Mouse (Mus musculus) CH12.LX (cell line): Measurements from ENCODE around the gene Atp6v1g3. TPM values are rescaled to one million over a fixed set of nuclear protein-coding genes. Genes with fewer than 3 reads are reported as not detected.

Source experiments
- DNase-seq: peaks from one replicate; pipeline ENCODE4 v3.0.0-alpha.2; 2013; ENCODE audit errors: extremely low read depth
- H3K27ac ChIP-seq: 2 replicates; pipeline ENCODE4 v1.5.1; 2012; ENCODE audit warnings: low read depth, mild to moderate bottlenecking, control low read depth, moderate library complexity; ENCODE audit not compliant: insufficient read depth
- H3K27me3 ChIP-seq: replicated peaks from 2 replicates; pipeline ENCODE3; 2012; ENCODE audit warnings: inconsistent platforms
- H3K36me3 ChIP-seq, 2 experiments: replicated peaks in 1 of 2; 2 replicates each; pipeline versions ENCODE3 to v1.6.1; 2012; ENCODE audit warnings: inconsistent platforms in 1 of 2, low read length in 1 of 2, mild to moderate bottlenecking in 1 of 2, mixed read lengths in 1 of 2, moderate library complexity in 1 of 2; ENCODE audit not compliant: control insufficient read depth in 1 of 2, insufficient read depth in 1 of 2
- H3K4me1 ChIP-seq, 2 experiments: 2 replicates each; pipeline ENCODE4 v1.6.1; 2012; ENCODE audit warnings: inconsistent platforms in 1 of 2, moderate library complexity in 1 of 2; ENCODE audit not compliant: insufficient read depth in 2 of 2, control insufficient read depth in 1 of 2
- H3K4me2 ChIP-seq: 2 replicates; pipeline ENCODE4 v1.6.1; 2012; ENCODE audit warnings: low read depth, mild to moderate bottlenecking, control low read depth; ENCODE audit not compliant: poor library complexity, insufficient read depth, severe bottlenecking
- H3K4me3 ChIP-seq, 3 experiments: fragments of 150-350 bp in 1 of 3; sonication (generic) in 1 of 3; replicated peaks in 1 of 3; 2 replicates each; pipeline versions ENCODE3 to v1.5.1; 2011 to 2012; ENCODE audit warnings: low read depth in 2 of 3, low read length in 2 of 3, mild to moderate bottlenecking in 2 of 3, moderate library complexity in 2 of 3, control low read depth in 1 of 3, improper control_type of control experiment in 1 of 3, inconsistent platforms in 1 of 3, mixed read lengths in 1 of 3; ENCODE audit not compliant: poor library complexity in 1 of 3
- H3K79me2 ChIP-seq: replicated peaks from 2 replicates; pipeline ENCODE4 v1.6.1; 2012; ENCODE audit warnings: mild to moderate bottlenecking, moderate library complexity; ENCODE audit not compliant: control insufficient read depth, poor library complexity, insufficient read depth, severe bottlenecking; ENCODE audit errors: extremely low read depth
- H3K9ac ChIP-seq: 2 replicates; pipeline ENCODE4 v1.6.1; 2012; ENCODE audit warnings: low read depth, mild to moderate bottlenecking, control low read depth, moderate library complexity; ENCODE audit not compliant: insufficient read depth
- H3K9me3 ChIP-seq: replicated peaks from 2 replicates; pipeline ENCODE3; 2012; ENCODE audit warnings: low read length, inconsistent platforms, mixed read lengths
- BHLHE40 ChIP-seq: IDR thresholded peaks from 2 replicates; pipeline ENCODE4 v1.6.1; 2011; ENCODE audit warnings: mild to moderate bottlenecking, low read depth, low read length, improper control_type of control experiment
- CHD2 ChIP-seq: IDR thresholded peaks from 2 replicates; pipeline ENCODE4 v1.6.1; 2011; ENCODE audit warnings: low read length, improper control_type of control experiment
- E2F4 ChIP-seq: IDR thresholded peaks from 2 replicates; pipeline ENCODE4 v1.6.1; 2011; ENCODE audit warnings: low read depth, low read length, improper control_type of control experiment; ENCODE audit not compliant: insufficient replicate concordance
- HCFC1 ChIP-seq: IDR thresholded peaks from 2 replicates; pipeline ENCODE4 v1.6.1; 2012; ENCODE audit warnings: low read depth, mild to moderate bottlenecking, inconsistent platforms, low read length, improper control_type of control experiment
- JUN ChIP-seq: IDR thresholded peaks from 2 replicates; pipeline ENCODE4 v1.6.1; 2011; ENCODE audit warnings: low read depth, mild to moderate bottlenecking, low read length, improper control_type of control experiment, moderate library complexity; ENCODE audit not compliant: insufficient read depth
- JUND ChIP-seq: conservative IDR thresholded peaks from 2 replicates; pipeline ENCODE4 v1.6.1; 2011; ENCODE audit warnings: low read depth, low read length, improper control_type of control experiment
- MAFK ChIP-seq: IDR thresholded peaks from 2 replicates; pipeline ENCODE4 v1.6.1; 2011; ENCODE audit warnings: low read length, improper control_type of control experiment; ENCODE audit not compliant: insufficient replicate concordance
- MAZ ChIP-seq: IDR thresholded peaks from 2 replicates; pipeline ENCODE4 v1.6.1; 2012; ENCODE audit warnings: low read depth, mild to moderate bottlenecking, inconsistent platforms, low read length, improper control_type of control experiment, moderate library complexity
- MXI1 ChIP-seq: IDR thresholded peaks from 2 replicates; pipeline ENCODE4 v1.6.1; 2011; ENCODE audit warnings: mild to moderate bottlenecking, low read depth, low read length, improper control_type of control experiment
- NELFE ChIP-seq: IDR thresholded peaks from 2 replicates; pipeline ENCODE4 v1.6.1; 2011; ENCODE audit warnings: low read depth, low read length, improper control_type of control experiment
- NRF1 ChIP-seq: IDR thresholded peaks from 2 replicates; pipeline ENCODE4 v1.6.1; 2014; ENCODE audit warnings: low read depth, mild to moderate bottlenecking, inconsistent platforms, low read length, improper control_type of control experiment, moderate library complexity
- PAX5 ChIP-seq: IDR thresholded peaks from 2 replicates; pipeline ENCODE4 v1.6.1; 2012; ENCODE audit warnings: low read length, inconsistent platforms, mixed read lengths
- RCOR1 ChIP-seq: conservative IDR thresholded peaks from 2 replicates; pipeline ENCODE4 v1.6.1; 2012; ENCODE audit warnings: low read depth, mild to moderate bottlenecking, inconsistent platforms, low read length, improper control_type of control experiment
- SIN3A ChIP-seq: IDR thresholded peaks from 2 replicates; pipeline ENCODE4 v1.6.1; 2012; ENCODE audit warnings: low read length, improper control_type of control experiment, inconsistent platforms
- SMC3 ChIP-seq: IDR thresholded peaks from 2 replicates; pipeline ENCODE4 v1.6.1; 2011; ENCODE audit warnings: low read depth, low read length, improper control_type of control experiment
- TBP ChIP-seq: conservative IDR thresholded peaks from 2 replicates; pipeline ENCODE4 v1.6.1; 2011; ENCODE audit warnings: low read depth, low read length, improper control_type of control experiment
- TCF12 ChIP-seq: IDR thresholded peaks from 2 replicates; pipeline ENCODE4 v1.6.1; 2014; ENCODE audit warnings: low read depth, mild to moderate bottlenecking, inconsistent platforms, low read length, improper control_type of control experiment
- UBTF ChIP-seq: IDR thresholded peaks from 2 replicates; pipeline ENCODE4 v1.6.1; 2012; ENCODE audit warnings: low read depth, mild to moderate bottlenecking, inconsistent platforms, low read length, improper control_type of control experiment, moderate library complexity
- USF2 ChIP-seq: conservative IDR thresholded peaks from 2 replicates; pipeline ENCODE4 v1.6.1; 2011; ENCODE audit warnings: low read depth, low read length, improper control_type of control experiment
- ZMIZ1 ChIP-seq: IDR thresholded peaks from 2 replicates; pipeline ENCODE4 v1.6.1; 2012; ENCODE audit warnings: low read depth, mild to moderate bottlenecking, inconsistent platforms, low read length, improper control_type of control experiment
- ZNF384 ChIP-seq: IDR thresholded peaks from 2 replicates; pipeline ENCODE4 v1.6.1; 2012; ENCODE audit warnings: low read depth, low read length, improper control_type of control experiment, inconsistent platforms
- dilution Hi-C: fragments of 300-500 bp; cut with MboI; formaldehyde crosslinking; loops from 2 replicates; pipeline ENCODE4 v1.14.3; 2020; ENCODE audit warnings: low sequenced_read_pairs; ENCODE audit not compliant: extremely low pct_unique_long_range_greater_than_20kb, extremely low pct_ligation_motif_present
- in situ Hi-C: fragments of 300-500 bp; cut with MboI; formaldehyde crosslinking; loops from 3 replicates; pipeline ENCODE4 v1.14.3; 2019; ENCODE audit warnings: low sequenced_read_pairs, low pct_ligation_motif_present, low pct_unique_long_range_greater_than_20kb, mixed read lengths
- polyA plus RNA-seq: library from polyadenylated mRNA; unstranded; fragments of >175 nt; gene quantifications from 2 replicates; pipeline ENCODE4 v1.2.1, GENCODE M21; 2012; ENCODE audit warnings: low read depth; ENCODE audit not compliant: insufficient read length
- total RNA-seq, 2 experiments: library from RNA; depleted of rRNA; stranded (reverse); fragments of 300-350 nt in 1 of 2; fragments of >200 nt in 1 of 2; gene quantifications; 2 replicates each; pipeline ENCODE4 v1.2.3; 2012 to 2014

Atp6v1g3 gene
- total and polyA plus RNA-seq, 3 experiments: not detected

DNA sequence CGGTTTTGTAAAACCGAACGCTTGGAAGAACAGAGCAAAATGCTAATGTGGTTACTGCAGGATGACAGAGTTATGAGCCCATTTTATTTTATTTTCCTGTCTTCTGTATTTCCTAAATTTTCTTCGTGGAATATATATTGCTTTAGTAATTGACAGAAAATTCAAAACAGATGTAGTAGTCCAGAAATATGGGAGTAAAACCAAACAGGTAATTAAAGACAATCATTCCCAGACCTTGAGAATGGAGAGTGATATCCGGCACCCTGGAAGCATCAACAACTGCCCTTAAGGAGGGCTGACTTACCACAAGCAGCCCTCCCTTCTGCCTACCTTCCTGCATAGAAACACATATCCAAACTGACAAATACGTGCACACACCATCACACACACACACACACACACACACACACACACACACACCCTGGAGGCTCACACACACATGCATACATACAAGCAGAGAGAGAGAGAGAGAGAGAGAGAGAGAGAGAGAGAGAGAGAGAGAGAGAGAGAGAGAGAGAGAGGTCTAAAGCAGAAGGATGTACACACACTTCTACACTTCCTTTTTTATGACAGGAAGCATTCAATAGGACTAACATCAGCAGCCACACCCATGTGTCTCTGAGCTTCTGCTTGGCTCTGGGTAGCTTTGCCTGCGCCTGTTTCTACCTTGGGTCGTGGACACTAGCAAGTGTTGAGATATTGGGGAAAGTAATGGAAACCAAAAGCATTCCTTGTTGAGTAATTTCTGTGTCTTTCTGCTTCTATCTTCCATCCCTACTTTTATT lies 25.6 kb upstream of the Atp6v1g3 start:
- Histone ChIP-seq H3K4me1 (peaks cover 0 to 12% of the 10 kb centered on the region in 2 experiments; a peak in 1 of 4 replicates), H3K27ac (no peak overlapping the region), H3K36me3 (no peaks in the 10 kb centered on the region), H3K9ac (no peak overlapping the region), H3K4me3 (no peak overlapping the region), H3K79me2 (no peaks in the 10 kb centered on the region), H3K4me2 (no peak overlapping the region), H3K27me3 (no peaks in the 10 kb centered on the region), H3K9me3 (peaks cover 3% of the 10 kb centered on the region)
- dilution Hi-C loops (no loop called here), in situ Hi-C loops (no loop called here)
- DNase-seq: no peak
- TF ChIP-seq JUN: no peak
- TF ChIP-seq MXI1: no peak
- no peak for TF ChIP-seq RCOR1
- no peak for TF ChIP-seq CHD2
- no peak for TF ChIP-seq JUND

DNA sequence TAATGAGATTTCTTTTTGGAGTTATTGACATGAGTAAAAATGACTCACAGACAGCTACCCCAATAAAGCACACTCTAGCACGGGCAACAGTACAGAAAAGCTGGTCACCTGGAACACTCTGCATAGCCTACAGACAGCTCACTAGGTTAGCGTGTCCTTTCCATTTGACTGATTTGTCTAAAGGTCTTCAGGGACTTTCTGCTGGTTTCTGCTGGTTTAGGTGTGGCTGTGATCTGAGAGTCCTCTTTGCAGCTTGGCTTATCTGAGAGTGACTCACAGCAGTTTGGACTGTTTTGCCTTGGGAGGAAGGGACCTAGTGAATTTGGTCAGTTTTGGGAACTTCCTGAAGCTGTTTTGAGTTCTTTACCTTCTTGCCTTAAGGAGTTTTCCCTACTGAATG lies 24.8 kb upstream of the Atp6v1g3 start:
- Histone ChIP-seq H3K27me3 (no peaks in the 10 kb centered on the region), H3K27ac (no peak overlapping the region), H3K9ac (no peak overlapping the region), H3K9me3 (peaks cover 3% of the 10 kb centered on the region), H3K4me2 (no peak overlapping the region), H3K4me1 (peaks cover 0 to 12% of the 10 kb centered on the region in 2 experiments; a peak in 1 of 4 replicates), H3K79me2 (no peaks in the 10 kb centered on the region), H3K36me3 (no peaks in the 10 kb centered on the region), H3K4me3 (no peak overlapping the region)
- dilution Hi-C loops (no loop called here), in situ Hi-C loops (no loop called here)
- TF ChIP-seq PAX5 (no peak), CHD2 (no peak), SIN3A (no peak), USF2 (no peak), SMC3 (no peak), MAFK (no peak), HCFC1 (no peak), E2F4 (no peak), NELFE (no peak), JUND (no peak), RCOR1 (no peak)
- peak; percentile 52 for DNase-seq

DNA sequence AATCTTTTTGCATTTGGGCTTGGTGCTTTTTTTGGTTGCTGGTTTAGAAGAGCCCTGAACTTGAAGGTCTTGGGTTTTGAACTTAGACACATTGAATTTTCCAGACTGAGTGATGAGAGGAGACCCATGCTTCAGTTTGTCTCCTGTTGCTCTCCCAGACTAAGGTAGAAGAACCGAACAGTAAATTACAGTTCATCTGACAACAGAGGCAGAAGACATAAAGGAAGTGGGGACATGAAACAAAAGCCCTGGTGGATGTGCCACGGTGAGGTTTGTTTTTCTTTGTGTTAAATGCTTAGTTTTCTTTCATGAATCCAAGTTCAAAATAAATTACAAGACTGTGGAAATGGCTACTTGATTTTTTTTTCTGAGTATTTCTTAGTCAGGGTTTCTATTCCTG lies 22.6 kb upstream of the Atp6v1g3 start:
- Histone ChIP-seq H3K9ac (no peak overlapping the region), H3K27ac (no peak overlapping the region), H3K4me1 (peaks cover 0 to 12% of the 10 kb centered on the region in 2 experiments; a peak in 1 of 4 replicates), H3K36me3 (no peaks in the 10 kb centered on the region), H3K79me2 (no peaks in the 10 kb centered on the region), H3K4me2 (no peak overlapping the region), H3K27me3 (no peaks in the 10 kb centered on the region), H3K9me3 (peaks cover 3% of the 10 kb centered on the region), H3K4me3 (no peak overlapping the region)
- in situ Hi-C loops (no loop called here), dilution Hi-C loops (no loop called here)
- TF ChIP-seq TBP (no peak), TCF12 (no peak), NRF1 (no peak), ZNF384 (no peak), USF2 (no peak), JUND (no peak), BHLHE40 (no peak), ZMIZ1 (no peak), MAZ (no peak), UBTF (no peak)
- DNase-seq: no peak
